Mouse (Mus musculus) neutrophil, adult 59 days (primary cell): ENCODE measurements around the gene Mocs3. TPM values are rescaled to one million over a fixed set of nuclear protein-coding genes. Genes with fewer than 3 reads are reported as not detected.

Experiments
- total RNA-seq, 2 experiments: library from RNA; stranded (reverse); gene quantifications; 1 replicate in 1 of 2; 2 replicates in 1 of 2; pipeline ENCODE4 v1.2.4; 2023

Mocs3 gene
- 1 to 10 TPM; 5.1 to 7.0 TPM for total RNA-seq

GRCm38 (mm10) chr2:168230026-168230728, at the start of gene Mocs3, which contains the start of the genes Gm20716 and Dpm1:
Gene Mocs3, plus strand, starts transcription at chr2:168230622.
Gene Gm20716, minus strand, starts transcription at chr2:168230364.
Gene Dpm1, minus strand, starts transcription at chr2:168230591.

GRCm38 (mm10) chr2:168206725-168207644, 23.4 kb upstream of the Mocs3 start, which contains the start of gene Adnp:
Gene Adnp, minus strand, starts transcription at chr2:168207112.

GRCm38 (mm10) chr2:168281582-168281981, 51.2 kb downstream of the Mocs3 start, which contains the start of gene Kcng1:
Gene Kcng1, minus strand, starts transcription at chr2:168281736.

Other genes with a start within 250 kb of the Mocs3 start
- gene Ripor3, start 220.0 kb upstream of the Mocs3 start, total RNA-seq = under 1 TPM in 1 of 2 experiments, not detected in 1; 0.55 TPM
- gene Pard6b, start 149.6 kb upstream of the Mocs3 start, total RNA-seq = under 1 TPM in 1 of 2 experiments, not detected in 1; 0.11 TPM
- 10 to 100 TPM; 59.1 to 59.2 TPM for gene Adnp, start 23.5 kb upstream of the Mocs3 start, total RNA-seq
- 1 to 10 TPM; 1.4 to 4.8 TPM for gene Gm20716, start 258 bp upstream of the Mocs3 start, total RNA-seq
- gene Dpm1, start within 50 bp of the Mocs3 start, total RNA-seq = 10 to 100 TPM; 88.4 to 90.9 TPM
- gene Kcng1, start 51.1 kb downstream of the Mocs3 start, total RNA-seq = under 1 TPM; 0.24 to 0.31 TPM